Mouse (Mus musculus): ENCODE data around the gene Cd80. TPM values are rescaled to one million over a fixed set of nuclear protein-coding genes. Genes with fewer than 3 reads are reported as not detected.

The Cd80 gene
- polyA plus RNA-seq, 1 experiment from 2014 or later, result 0.30 TPM

GRCm38 (mm10) chr16:38466089-38466488, 10.7 kb downstream of the Cd80 start:
- DNase-seq (no peak), ATAC-seq (ENCODE audit: insufficient read depth) (no peak)
- no peak overlapping the region for H3K9ac ChIP-seq
- no peaks in the 10 kb centered on the region for H3K4me1 ChIP-seq (ENCODE audit: insufficient read depth)
- H3K4me2 ChIP-seq, result no peak overlapping the region
- H3K27me3 ChIP-seq (ENCODE audit: insufficient read depth, low read length), result no peaks in the 10 kb centered on the region
- H3K9me3 ChIP-seq (ENCODE audit: low read depth, low read length), result no peaks in the 10 kb centered on the region
- TF ChIP-seq CTCF (IDR thresholded peaks at IDR 0.05; ENCODE audit: low read depth), result no peak
- no peak overlapping the region for H3K27ac ChIP-seq (ENCODE audit: low read depth)
- 71% methylated on average over 4 of the region's 4 CpGs for WGBS
- H3K36me3 ChIP-seq (ENCODE audit: insufficient read depth), result no peaks in the 10 kb centered on the region
- no peak overlapping the region for H3K4me3 ChIP-seq (ENCODE audit: low read depth, low read length)

GRCm38 (mm10) chr16:38467091-38467916, 11.9 kb downstream of the Cd80 start:
- Histone ChIP-seq H3K9me3 (ENCODE audit: low read depth, low read length) (no peaks in the 10 kb centered on the region), H3K4me1 (ENCODE audit: insufficient read depth) (no peaks in the 10 kb centered on the region; the same call in 1 of the 2 replicates), H3K36me3 (ENCODE audit: insufficient read depth) (no peaks in the 10 kb centered on the region), H3K4me2 (no peak overlapping the region), H3K9ac (no peak overlapping the region), H3K27ac (ENCODE audit: low read depth) (no peak overlapping the region), H3K4me3 (ENCODE audit: low read depth, low read length) (no peak overlapping the region), H3K27me3 (ENCODE audit: insufficient read depth, low read length) (no peaks in the 10 kb centered on the region)
- WGBS, result 73% methylated on average over 13 of the region's 13 CpGs
- ATAC-seq (ENCODE audit: insufficient read depth) (no peak), DNase-seq (no peak)
- TF ChIP-seq CTCF (IDR thresholded peaks at IDR 0.05; ENCODE audit: low read depth), result no peak

GRCm38 (mm10) chr16:38467917-38468705, 12.8 kb downstream of the Cd80 start:
- WGBS, result 69% methylated on average over 8 of the region's 8 CpGs
- no peak overlapping the region for H3K4me3 ChIP-seq (ENCODE audit: low read depth, low read length)
- no peak overlapping the region for H3K9ac ChIP-seq
- no peaks in the 10 kb centered on the region for H3K9me3 ChIP-seq (ENCODE audit: low read depth, low read length)
- no peak for TF ChIP-seq CTCF (IDR thresholded peaks at IDR 0.05; ENCODE audit: low read depth)
- no peaks in the 10 kb centered on the region for H3K27me3 ChIP-seq (ENCODE audit: insufficient read depth, low read length)
- H3K4me2 ChIP-seq, result no peak overlapping the region
- no peaks in the 10 kb centered on the region for H3K36me3 ChIP-seq (ENCODE audit: insufficient read depth)
- DNase-seq, result no peak
- H3K27ac ChIP-seq (ENCODE audit: low read depth), result no peak overlapping the region
- ATAC-seq (ENCODE audit: insufficient read depth), result no peak
- H3K4me1 ChIP-seq (ENCODE audit: insufficient read depth), result no peaks in the 10 kb centered on the region; the same call in 1 of the 2 replicates

GRCm38 (mm10) chr16:38468706-38469018, 13.3 kb downstream of the Cd80 start:
- H3K4me2 ChIP-seq, result no peak overlapping the region
- H3K9ac ChIP-seq, result no peak overlapping the region
- H3K27me3 ChIP-seq (ENCODE audit: insufficient read depth, low read length), result no peaks in the 10 kb centered on the region
- no peak overlapping the region for H3K27ac ChIP-seq (ENCODE audit: low read depth)
- no peaks in the 10 kb centered on the region for H3K9me3 ChIP-seq (ENCODE audit: low read depth, low read length)
- no peak for TF ChIP-seq CTCF (IDR thresholded peaks at IDR 0.05; ENCODE audit: low read depth)
- no peaks in the 10 kb centered on the region for H3K36me3 ChIP-seq (ENCODE audit: insufficient read depth)
- 36% methylated on average over 3 of the region's 3 CpGs for WGBS
- DNase-seq, result no peak
- no peak for ATAC-seq (ENCODE audit: insufficient read depth)
- no peaks in the 10 kb centered on the region; the same call in 1 of the 2 replicates for H3K4me1 ChIP-seq (ENCODE audit: insufficient read depth)
- no peak overlapping the region for H3K4me3 ChIP-seq (ENCODE audit: low read depth, low read length)

DNA sequence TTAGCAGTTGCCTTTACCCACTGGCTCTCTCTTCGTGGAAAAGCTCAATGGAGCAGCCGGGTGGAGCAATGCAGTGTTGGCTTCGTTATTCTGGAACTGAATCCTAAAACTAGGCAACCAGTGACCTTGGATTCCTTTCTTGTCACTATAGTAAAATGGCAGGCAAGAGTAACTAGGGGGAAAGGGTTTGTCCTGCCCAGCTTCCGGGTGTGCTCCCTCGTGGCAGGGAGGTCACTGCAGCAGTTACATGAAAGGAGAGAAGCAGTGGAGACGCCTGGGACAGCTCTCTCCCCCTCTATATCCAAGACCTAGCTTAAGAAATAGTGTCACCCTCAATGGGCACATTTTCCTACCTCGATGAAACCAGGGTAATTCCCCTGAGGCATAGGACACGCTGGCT, 14.1 kb downstream of the Cd80 start:
- no peak for TF ChIP-seq CTCF (IDR thresholded peaks at IDR 0.05; ENCODE audit: low read depth)
- H3K27me3 ChIP-seq (ENCODE audit: insufficient read depth, low read length), result no peaks in the 10 kb centered on the region
- H3K4me2 ChIP-seq, result no peak overlapping the region
- ATAC-seq (ENCODE audit: insufficient read depth) (no peak), DNase-seq (no peak)
- H3K4me3 ChIP-seq (ENCODE audit: low read depth, low read length), result no peak overlapping the region
- no peaks in the 10 kb centered on the region; the same call in 1 of the 2 replicates for H3K4me1 ChIP-seq (ENCODE audit: insufficient read depth)
- no peaks in the 10 kb centered on the region for H3K36me3 ChIP-seq (ENCODE audit: insufficient read depth)
- WGBS, result 77% methylated on average over 8 of the region's 8 CpGs
- no peak overlapping the region for H3K27ac ChIP-seq (ENCODE audit: low read depth)
- H3K9ac ChIP-seq, result no peak overlapping the region
- no peaks in the 10 kb centered on the region for H3K9me3 ChIP-seq (ENCODE audit: low read depth, low read length)

DNA sequence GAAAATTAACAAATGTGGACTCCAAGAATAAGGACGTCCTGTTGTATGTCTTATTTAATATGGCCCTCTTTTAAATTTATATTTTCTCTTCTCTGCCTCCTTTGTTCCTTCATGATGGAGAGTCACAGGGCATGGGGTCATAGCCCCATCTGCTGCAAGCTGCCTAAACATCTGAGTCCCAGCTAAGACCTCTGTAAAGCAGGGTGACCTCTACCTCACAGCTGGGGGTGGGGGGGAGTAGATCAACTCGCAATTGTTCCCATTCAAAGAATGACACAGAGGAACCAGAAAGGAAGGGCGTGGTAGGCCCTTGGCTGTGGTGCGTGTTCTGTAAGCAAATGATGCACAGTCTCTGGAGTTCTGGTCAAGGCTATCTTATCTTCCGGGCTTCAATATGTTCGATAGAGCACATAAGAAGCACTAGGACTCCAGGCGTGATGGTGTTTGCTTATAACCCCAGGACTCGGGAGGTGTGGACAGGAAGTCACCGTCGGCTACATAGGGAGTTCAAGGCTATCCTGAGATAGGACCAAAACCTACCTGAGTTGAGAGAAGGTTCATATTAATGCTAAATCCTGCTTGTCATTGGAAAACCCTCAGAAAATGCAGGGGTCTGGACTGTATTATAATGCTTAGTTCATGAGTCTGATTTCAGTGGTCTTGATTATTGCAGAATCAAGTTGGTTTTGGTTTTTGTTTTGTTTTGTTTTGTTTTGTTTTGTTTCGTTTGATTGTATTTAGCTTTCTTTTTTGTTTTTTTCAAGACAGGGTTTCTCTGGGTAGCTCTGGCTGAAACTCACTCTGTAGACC, 16.5 kb downstream of the Cd80 start:
- ATAC-seq (ENCODE audit: insufficient read depth), result no peak
- H3K27ac ChIP-seq (ENCODE audit: low read depth), result no peak overlapping the region
- no peak overlapping the region for H3K9ac ChIP-seq
- no peaks in the 10 kb centered on the region for H3K9me3 ChIP-seq (ENCODE audit: low read depth, low read length)
- no peaks in the 10 kb centered on the region; the same call in 1 of the 2 replicates for H3K4me1 ChIP-seq (ENCODE audit: insufficient read depth)
- WGBS, result 68% methylated on average over 11 of the region's 11 CpGs
- no peak for DNase-seq
- no peak for TF ChIP-seq CTCF (IDR thresholded peaks at IDR 0.05; ENCODE audit: low read depth)
- no peaks in the 10 kb centered on the region for H3K36me3 ChIP-seq (ENCODE audit: insufficient read depth)
- H3K4me3 ChIP-seq (ENCODE audit: low read depth, low read length), result no peak overlapping the region
- H3K4me2 ChIP-seq, result no peak overlapping the region
- no peaks in the 10 kb centered on the region for H3K27me3 ChIP-seq (ENCODE audit: insufficient read depth, low read length)
